Comparison of ENCODE assay signal across 7 mouse cellular contexts in genomic region chr6:85380201-85380900, GRCm38 (mm10). TPM values are rescaled to one million over a fixed set of nuclear protein-coding genes. Genes with fewer than 3 reads are reported as not detected.
DNase-seq lines count a peak whose midpoint lies in the region; ATAC-seq lines count a peak whose summit lies in the region.

No protein-coding gene starts in this region.

- H3K4me1 ChIP-seq in intestine, embryonic 14.5 days (replicated peaks; ENCODE audit: control insufficient read depth, insufficient read depth, low read length): no peaks in the 10 kb centered on the region; the same call in 1 of the 2 replicates
- H3K4me1 ChIP-seq in midbrain, embryonic 10.5 days: peaks cover 20% of the 10 kb centered on the region

- H3K36me3 ChIP-seq in intestine, embryonic 14.5 days (ENCODE audit: control insufficient read depth, insufficient read depth, low read length): no peaks in the 10 kb centered on the region
- H3K36me3 ChIP-seq in midbrain, embryonic 10.5 days: no peaks in the 10 kb centered on the region

- peak overlapping the region; percentile 36 for H3K4me2 ChIP-seq in intestine, embryonic 14.5 days (ENCODE audit: low read length)

- no peaks in the 10 kb centered on the region for H3K9me3 ChIP-seq in intestine, embryonic 14.5 days (ENCODE audit: control insufficient read depth, low read length)
- 0 out of 2 replicates have a peak, but pooled peaks cover 4% of the 10 kb centered on the region for H3K9me3 ChIP-seq in midbrain, embryonic 10.5 days (replicated peaks)

- ATAC-seq in intestine, embryonic 14.5 days (replicated peaks; ENCODE audit: low FRiP score, low TSS enrichment, low read depth): peak; percentile 81

- DNase-seq in adrenal gland, adult 8-10 months: peak; percentile 73
- peak; percentile 86 for DNase-seq in embryo, embryonic 11.5 days (ENCODE audit: low read depth, low spot score)
- DNase-seq in gastrocnemius, postnatal 36 days: peak; percentile 66 to 77
- DNase-seq in intestine, embryonic 14.5 days (ENCODE audit: low spot score): peak; percentile 88
- DNase-seq in left cerebral cortex, postnatal 36 days (ENCODE audit: low spot score in 2 of 2): peak; percentile 67 to 76
- DNase-seq in midbrain, embryonic 10.5 days (ENCODE audit: low spot score): peak; percentile 90
- DNase-seq in skeletal muscle tissue, adult 2 months (ENCODE audit: low read depth, low spot score): peak; percentile 83

- H3K27ac ChIP-seq in intestine, embryonic 14.5 days (ENCODE audit: low read depth): no peak overlapping the region
- H3K27ac ChIP-seq in midbrain, embryonic 10.5 days (replicated peaks): peak overlapping the region; percentile 86

- no peak overlapping the region for H3K9ac ChIP-seq in intestine, embryonic 14.5 days (ENCODE audit: low read length)

- WGBS in intestine, embryonic 14.5 days: 25% methylated on average over 10 of the region's 10 CpGs
- WGBS in midbrain, embryonic 10.5 days: 30% methylated on average over 10 of the region's 10 CpGs

- intact Hi-C loops in gastrocnemius, postnatal 36 days (cut with DNase I): no loop called here
- intact Hi-C loops in left cerebral cortex, postnatal 36 days (cut with DNase I): loop anchor here (5.0 kb wide), 1 partner anchor 33 kb away; no protein-coding TSS in a partner anchor

- no peak overlapping the region for H3K4me3 ChIP-seq in intestine, embryonic 14.5 days (ENCODE audit: low read depth, low read length)
- peak overlapping the region; percentile 38 for H3K4me3 ChIP-seq in midbrain, embryonic 10.5 days

- no peaks in the 10 kb centered on the region for H3K27me3 ChIP-seq in intestine, embryonic 14.5 days (replicated peaks; ENCODE audit: control insufficient read depth, insufficient read depth, low read length)
- H3K27me3 ChIP-seq in midbrain, embryonic 10.5 days (ENCODE audit: low read depth, poor library complexity, severe bottlenecking): peaks cover 39% of the 10 kb centered on the region

RNA-seq across cellular contexts. Expression of gene Rab11fip5, which starts 5.9 kb away (rescaled TPM):
- total RNA-seq in adrenal gland, adult 8-10 months (2022): 10 to 100 TPM; 41.7 to 59.0 (median 53.0) TPM
- 10 to 100 TPM; 20.2 to 26.7 TPM for total RNA-seq in gastrocnemius, postnatal 36 days (2021)
- 6.1 and 8.0 TPM in 2 replicates for polyA plus RNA-seq in intestine, embryonic 14.5 days (2014; fragmentation: Nextera tagmentation; extraction: Ambion mirVana)
- 10 to 100 TPM; 67.8 to 76.6 TPM for total RNA-seq in left cerebral cortex, postnatal 36 days (2021)
- polyA plus RNA-seq in midbrain, embryonic 10.5 days (2016; fragmentation: Nextera tagmentation; extraction: Ambion mirVana): 4.2 and 6.4 TPM in 2 replicates

RNA-seq across cellular contexts. Expression of gene Noto, which starts 43.3 kb away (rescaled TPM):
- total RNA-seq in adrenal gland, adult 8-10 months (2022): not detected
- not detected for total RNA-seq in gastrocnemius, postnatal 36 days (2021)
- not detected in 2 replicates for polyA plus RNA-seq in intestine, embryonic 14.5 days (2014; fragmentation: Nextera tagmentation; extraction: Ambion mirVana)
- total RNA-seq in left cerebral cortex, postnatal 36 days (2021): not detected
- not detected in 2 replicates for polyA plus RNA-seq in midbrain, embryonic 10.5 days (2016; fragmentation: Nextera tagmentation; extraction: Ambion mirVana)

RNA-seq across cellular contexts. Expression of gene Sfxn5, which starts 47.1 kb away (rescaled TPM):
- total RNA-seq in adrenal gland, adult 8-10 months (2022): 10 to 100 TPM; 16.2 to 27.2 (median 21.0) TPM
- total RNA-seq in gastrocnemius, postnatal 36 days (2021): 1 to 10 TPM; 6.9 TPM
- 6.3 and 8.3 TPM in 2 replicates for polyA plus RNA-seq in intestine, embryonic 14.5 days (2014; fragmentation: Nextera tagmentation; extraction: Ambion mirVana)
- 100 to 1,000 TPM; 172 to 183 TPM for total RNA-seq in left cerebral cortex, postnatal 36 days (2021)
- polyA plus RNA-seq in midbrain, embryonic 10.5 days (2016; fragmentation: Nextera tagmentation; extraction: Ambion mirVana): 8.7 and 10.5 TPM in 2 replicates

RNA-seq across cellular contexts. Expression of gene Smyd5, which starts 51.4 kb away (rescaled TPM):
- total RNA-seq in adrenal gland, adult 8-10 months (2022): 10 to 100 TPM; 37.9 to 44.3 (median 43.5) TPM
- total RNA-seq in gastrocnemius, postnatal 36 days (2021): 1 to 10 TPM; 6.8 TPM
- 56.5 and 59.3 TPM in 2 replicates for polyA plus RNA-seq in intestine, embryonic 14.5 days (2014; fragmentation: Nextera tagmentation; extraction: Ambion mirVana)
- total RNA-seq in left cerebral cortex, postnatal 36 days (2021): 10 to 100 TPM; 40.1 to 43.8 TPM
- polyA plus RNA-seq in midbrain, embryonic 10.5 days (2016; fragmentation: Nextera tagmentation; extraction: Ambion mirVana): 75.6 and 83.9 TPM in 2 replicates

Comparison
In these comparisons a context has a peak if more than half of its experiments do, and no peak if none do; other contexts are left out.
1. RNA of gene Sfxn5, which starts 47.1 kb away (total RNA-seq): 172 to 183 TPM in left cerebral cortex, postnatal 36 days; 16.2 to 27.2 TPM in adrenal gland, adult 8-10 months and 6.9 TPM in gastrocnemius, postnatal 36 days; every median in the first group is over 4 times any median in the second.
2. Peak in every context shown above with its lines, with median percentiles within 50 percentile points of each other: DNase-seq.